In genomic region chr1:130733671-130734070, GRCm38 (mm10) we compare ENCODE assay signal across 13 mouse cellular contexts. TPM values are rescaled to one million over a fixed set of nuclear protein-coding genes. Genes with fewer than 3 reads are reported as not detected.
DNase-seq lines count a peak whose midpoint lies in the region; ATAC-seq and TF ChIP-seq lines count a peak whose summit lies in the region.
"Had no signal": no experiment of that assay in that cellular context is flagged by ENCODE, and none has a peak within 500 bp of the region (broad histone marks: within the 10 kb centered on the region; RNA-seq: fewer than 3 reads in every experiment).

No protein-coding gene starts in this region.

- intact Hi-C loops in left cerebral cortex, postnatal 14 days (cut with DNase I) = no loop called here

- H3K27me3 ChIP-seq in kidney, embryonic 16.5 days (ENCODE audit: insufficient read depth, low read length) = no peaks in the 10 kb centered on the region
- H3K27me3 ChIP-seq in stomach, postnatal 0 days (ENCODE audit: control insufficient read depth, insufficient read depth, low read length) = no peaks in the 10 kb centered on the region
- H3K27me3 ChIP-seq: forebrain, embryonic 12.5 days; hindbrain, embryonic 15.5 days had no signal

- TF ChIP-seq CTCF in stomach, postnatal 0 days (IDR thresholded peaks at IDR 0.05; ENCODE audit: low read depth) = no peak

- no peaks in the 10 kb centered on the region for H3K9me3 ChIP-seq in kidney, embryonic 16.5 days (ENCODE audit: low read length)
- H3K9me3 ChIP-seq in stomach, postnatal 0 days (ENCODE audit: control insufficient read depth, low read length) = no peaks in the 10 kb centered on the region
- H3K9me3 ChIP-seq: forebrain, embryonic 12.5 days; G1E; heart, embryonic 10.5 days; hindbrain, embryonic 15.5 days had no signal

- peak overlapping the region; percentile 7 for H3K4me3 ChIP-seq in kidney, embryonic 16.5 days (ENCODE audit: low read length)
- peak overlapping the region; percentile 27 for H3K4me3 ChIP-seq in stomach, postnatal 0 days (ENCODE audit: low read depth, low read length)
- H3K4me3 ChIP-seq: forebrain, embryonic 12.5 days; heart, embryonic 10.5 days; hindbrain, embryonic 15.5 days had no signal

- H3K9ac ChIP-seq in kidney, embryonic 16.5 days (replicated peaks; ENCODE audit: low read length) = no peak overlapping the region
- H3K9ac ChIP-seq in stomach, postnatal 0 days (ENCODE audit: low read length) = no peak overlapping the region
- H3K9ac ChIP-seq: forebrain, embryonic 12.5 days; hindbrain, embryonic 15.5 days had no signal

- H3K27ac ChIP-seq in kidney, embryonic 16.5 days (ENCODE audit: low read length) = peak overlapping the region; percentile 91
- peak overlapping the region; percentile 93 for H3K27ac ChIP-seq in stomach, postnatal 0 days (replicated peaks)
- H3K27ac ChIP-seq: forebrain, embryonic 12.5 days; heart, embryonic 10.5 days; hindbrain, embryonic 15.5 days had no signal

- peak; percentile 64 for DNase-seq in urinary bladder, postnatal 14 days (ENCODE audit: low spot score)
- DNase-seq in urinary bladder, postnatal 4 days (ENCODE audit: low spot score in 2 of 2) = no peak
- DNase-seq in lung, adult 18-20 months = peak; percentile 76 to 84
- DNase-seq in stomach, postnatal 0 days (ENCODE audit: low spot score) = peak; percentile 82
- DNase-seq in left cerebral cortex, postnatal 14 days (ENCODE audit: low spot score in 2 of 2) = no peak
- no peak for DNase-seq in spleen, adult 18-20 months
- no peak for DNase-seq in thymus, postnatal 25 days
- DNase-seq: left cerebral cortex, postnatal 4 days had no signal

- H3K4me2 ChIP-seq in kidney, embryonic 16.5 days (replicated peaks; ENCODE audit: low read depth, low read length) = peak overlapping the region; percentile 35
- peak overlapping the region; percentile 49 for H3K4me2 ChIP-seq in stomach, postnatal 0 days (replicated peaks; ENCODE audit: low read depth)
- H3K4me2 ChIP-seq: forebrain, embryonic 12.5 days; hindbrain, embryonic 15.5 days had no signal

- TF ChIP-seq EP300 in stomach, postnatal 0 days (optimal IDR thresholded peaks at IDR 0.05) = no peak

- no peaks in the 10 kb centered on the region for H3K36me3 ChIP-seq in kidney, embryonic 16.5 days (ENCODE audit: insufficient read depth, low read length)
- no peaks in the 10 kb centered on the region for H3K36me3 ChIP-seq in stomach, postnatal 0 days (ENCODE audit: control insufficient read depth, insufficient read depth, low read length)
- H3K36me3 ChIP-seq: forebrain, embryonic 12.5 days; heart, embryonic 10.5 days; hindbrain, embryonic 15.5 days had no signal

- ATAC-seq in kidney, embryonic 16.5 days (ENCODE audit: low FRiP score, low TSS enrichment) = peak; percentile 81
- peak; percentile 84 for ATAC-seq in stomach, postnatal 0 days (ENCODE audit: low FRiP score, low TSS enrichment)

- peaks cover 37% of the 10 kb centered on the region for H3K4me1 ChIP-seq in kidney, embryonic 16.5 days (ENCODE audit: insufficient read depth, low read length)
- no peaks in the 10 kb centered on the region for H3K4me1 ChIP-seq in stomach, postnatal 0 days (replicated peaks; ENCODE audit: control insufficient read depth, insufficient read depth)
- H3K4me1 ChIP-seq: hindbrain, embryonic 15.5 days had no signal

- 75% methylated on average over 4 of the region's 4 CpGs for WGBS in kidney, embryonic 16.5 days
- 57% methylated on average over 4 of the region's 4 CpGs for WGBS in stomach, postnatal 0 days

RNA-seq across cellular contexts. Expression of gene AA986860, which starts 1.9 kb away (rescaled TPM):
- polyA plus RNA-seq in kidney, embryonic 16.5 days (2015; fragmentation: Nextera tagmentation; extraction: Ambion mirVana) = 16.1 TPM in 2 replicates
- polyA plus RNA-seq in stomach, postnatal 0 days (2015; fragmentation: Nextera tagmentation; extraction: Ambion mirVana) = 47.7 and 52.8 TPM in 2 replicates
- 1 to 10 TPM; 1.6 TPM for total RNA-seq in left cerebral cortex, postnatal 14 days (2021)

RNA-seq across cellular contexts. Expression of gene Pfkfb2, which starts 4.6 kb away (rescaled TPM):
- polyA plus RNA-seq in kidney, embryonic 16.5 days (2015; fragmentation: Nextera tagmentation; extraction: Ambion mirVana) = 9.5 and 9.7 TPM in 2 replicates
- 4.6 and 4.8 TPM in 2 replicates for polyA plus RNA-seq in stomach, postnatal 0 days (2015; fragmentation: Nextera tagmentation; extraction: Ambion mirVana)
- 10 to 100 TPM; 40.1 to 41.9 TPM for total RNA-seq in left cerebral cortex, postnatal 14 days (2021)

RNA-seq across cellular contexts. Expression of gene Yod1, which starts 16.5 kb away (rescaled TPM):
- polyA plus RNA-seq in kidney, embryonic 16.5 days (2015; fragmentation: Nextera tagmentation; extraction: Ambion mirVana) = 9.0 and 11.3 TPM in 2 replicates
- polyA plus RNA-seq in stomach, postnatal 0 days (2015; fragmentation: Nextera tagmentation; extraction: Ambion mirVana) = 24.2 and 25.2 TPM in 2 replicates
- total RNA-seq in left cerebral cortex, postnatal 14 days (2021) = 10 to 100 TPM; 12.9 to 13.6 TPM

RNA-seq across cellular contexts. Expression of gene Gm29427, which starts 18.1 kb away (rescaled TPM):
- polyA plus RNA-seq in kidney, embryonic 16.5 days (2015; fragmentation: Nextera tagmentation; extraction: Ambion mirVana) = not detected in 2 replicates
- polyA plus RNA-seq in stomach, postnatal 0 days (2015; fragmentation: Nextera tagmentation; extraction: Ambion mirVana) = 0.07 TPM in 1 of 2 replicates, not detected in the other
- total RNA-seq in left cerebral cortex, postnatal 14 days (2021) = under 1 TPM in 1 of 2 experiments, not detected in 1; 0.62 TPM
- total RNA-seq: left cerebral cortex, postnatal 4 days had no signal
- polyA plus RNA-seq: forebrain, embryonic 12.5 days; G1E; heart, embryonic 10.5 days; hindbrain, embryonic 15.5 days had no signal

Comparison
In these comparisons a context has a peak if more than half of its experiments do, and no peak if none do; other contexts are left out.
1. DNase-seq: peak in urinary bladder, postnatal 14 days (single experiment), lung, adult 18-20 months (2 of 2) and stomach, postnatal 0 days (single experiment); none in urinary bladder, postnatal 4 days (0 of 2), left cerebral cortex, postnatal 14 days (0 of 2), spleen, adult 18-20 months (0 of 2) and thymus, postnatal 25 days (single experiment).